Mouse (Mus musculus) right cerebral cortex, postnatal 36 days (tissue): ENCODE data around the gene Gm14399.
A peak's percentile ranks its signal among the peaks of the same experiment; 100 is the strongest.
"Not testable (repeated sequence)": the region's sequence is repeated elsewhere in the genome, so short reads cannot be mapped to it uniquely, and the experiment has no call there.

Source experiments
- DNase-seq, 2 experiments: peaks; one replicate each; pipeline ENCODE4 v3.0.0; 2022; ENCODE audit warnings: low spot score in 2 of 2, mixed read lengths in 1 of 2

Gene Gm14399

GRCm38 (mm10) chr2:175141993-175142295, at the start of gene Gm14399:
Gene Gm14399 (minus strand): TSS chr2:175142012.
- DNase-seq = not testable (repeated sequence)

GRCm38 (mm10) chr2:175179008-175179407, 37.2 kb upstream of the Gm14399 start:
- not testable (repeated sequence) for DNase-seq

GRCm38 (mm10) chr2:175176312-175176711, 34.5 kb upstream of the Gm14399 start:
- DNase-seq = no peak

GRCm38 (mm10) chr2:175175401-175176180, 33.8 kb upstream of the Gm14399 start, which contains the start of gene Gm14443:
Gene Gm14443 (minus strand): TSS chr2:175175871.
- not testable (repeated sequence) for DNase-seq

DNA sequence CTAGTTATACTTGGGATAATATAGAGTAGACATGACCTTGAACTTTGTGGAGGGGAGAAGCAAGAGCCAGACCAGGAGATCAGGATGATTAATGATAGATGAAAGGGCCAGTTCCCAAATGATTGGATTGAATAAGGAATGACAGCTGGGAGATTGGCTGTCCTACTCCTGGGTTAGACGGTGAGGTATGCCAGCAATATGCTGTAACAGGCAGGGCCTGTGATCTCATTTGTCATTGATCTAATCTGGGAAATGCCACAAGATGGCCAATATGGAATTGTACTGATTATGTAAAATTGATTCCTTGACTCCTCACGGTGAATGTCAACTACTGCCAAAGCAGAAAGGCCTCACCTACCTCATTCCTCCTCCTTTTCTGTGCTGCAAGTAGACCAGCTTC, 32.2 kb upstream of the Gm14399 start:
- DNase-seq = not testable (repeated sequence)

GRCm38 (mm10) chr2:175172906-175173595, 31.2 kb upstream of the Gm14399 start:
- DNase-seq = not testable (repeated sequence)

GRCm38 (mm10) chr2:175172123-175172522, 30.3 kb upstream of the Gm14399 start:
- DNase-seq = no peak

- not testable (repeated sequence) for DNase-seq
Measured at GRCm38 (mm10) chr2:175166870-175167269, 25.1 kb upstream of the Gm14399 start.

GRCm38 (mm10) chr2:175165110-175165509, 23.3 kb upstream of the Gm14399 start:
- not testable (repeated sequence) for DNase-seq

- DNase-seq = not testable (repeated sequence)
Measured at GRCm38 (mm10) chr2:175161438-175161837, 19.6 kb upstream of the Gm14399 start.

DNA sequence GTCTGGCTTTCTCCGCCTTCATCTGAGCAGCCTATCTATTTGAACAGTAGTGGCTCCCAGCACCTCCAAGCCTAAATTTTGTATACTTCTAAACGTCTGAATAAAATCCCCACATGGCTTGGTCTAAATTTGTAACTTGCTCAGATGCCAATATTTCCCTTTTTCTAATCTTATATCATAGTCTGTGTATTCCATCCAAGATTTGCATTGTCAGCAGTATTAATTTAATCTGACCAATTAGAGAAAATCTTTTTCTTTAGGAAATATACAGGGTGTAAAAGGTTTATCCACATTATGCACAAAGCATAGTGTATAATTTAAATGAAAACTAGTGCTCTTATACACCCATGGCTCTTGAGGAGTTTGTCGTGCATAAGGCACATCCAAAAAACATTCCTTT, 16.8 kb upstream of the Gm14399 start:
- DNase-seq = no peak

GRCm38 (mm10) chr2:175156696-175157095, 14.9 kb upstream of the Gm14399 start:
- no peak for DNase-seq

DNA sequence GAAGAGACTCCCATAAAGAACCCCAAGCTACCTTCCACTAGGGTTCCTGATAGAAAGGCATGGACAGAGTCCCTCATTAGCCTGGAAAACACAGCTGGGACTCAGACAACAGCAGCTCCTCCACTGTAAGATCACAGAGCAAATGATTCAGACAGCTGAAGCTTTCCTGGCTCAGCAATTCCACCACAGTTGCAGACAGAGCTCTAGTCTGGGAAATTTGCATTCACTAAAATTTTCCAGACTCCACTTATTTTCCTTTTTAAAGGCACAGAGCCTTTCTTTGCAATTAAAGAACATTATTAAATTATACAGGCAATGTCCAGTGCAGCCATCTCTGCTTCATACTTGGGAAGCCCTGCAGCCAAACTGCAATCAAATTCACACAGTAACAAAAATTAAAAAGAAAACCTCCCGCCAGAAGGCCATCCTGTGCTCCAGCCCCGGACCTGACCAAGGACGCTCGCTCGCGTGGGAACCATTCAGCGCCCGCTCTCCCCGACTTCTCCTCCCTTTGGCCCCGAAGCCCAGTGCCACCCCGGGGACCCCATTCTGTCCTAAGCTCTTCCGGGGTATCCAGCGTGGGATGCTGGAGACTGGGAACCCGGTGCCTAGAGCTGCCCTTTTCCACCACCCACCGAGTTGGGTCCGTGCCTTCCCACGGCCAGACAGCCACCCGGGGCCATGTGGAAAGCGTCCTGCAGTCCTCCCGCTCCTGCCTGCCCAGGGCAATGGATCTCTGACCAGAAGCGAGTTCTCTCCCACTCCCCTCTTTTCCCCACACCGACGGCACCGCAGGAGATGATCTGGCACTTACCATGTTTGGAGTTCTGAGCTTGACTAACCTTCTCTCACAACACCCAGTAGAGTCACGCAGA, 457 bp downstream of the Gm14399 start:
- DNase-seq = peak in 1 of 2 experiments; percentile 11

DNA sequence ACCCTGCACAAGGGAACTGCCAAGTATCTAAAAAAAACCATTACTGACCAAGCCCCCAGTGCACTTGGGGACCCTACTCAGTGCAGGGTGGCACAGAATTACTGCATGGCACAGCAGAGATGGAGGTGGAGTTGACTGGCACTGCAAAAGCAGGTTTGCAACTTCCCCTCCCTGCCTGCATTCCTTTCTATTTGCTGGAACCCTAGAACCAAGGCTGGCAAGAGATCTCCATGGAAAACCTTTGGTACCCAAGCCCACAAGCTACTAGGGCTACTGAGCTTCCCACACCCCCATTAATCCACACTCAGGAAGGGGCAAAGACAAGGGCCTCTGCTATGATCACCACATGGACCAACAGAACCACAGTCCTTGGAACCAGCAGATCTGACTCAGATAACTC, 1.2 kb downstream of the Gm14399 start:
- DNase-seq = not testable (repeated sequence)
